Mouse (Mus musculus): ENCODE measurements at regions not wholly inside any gene's neighbourhood (a gene's known extent, or its start where the extent isn't known, plus 50 kb on each side); places are given as distances from the start of the nearest gene placed in this dataset.

DNA sequence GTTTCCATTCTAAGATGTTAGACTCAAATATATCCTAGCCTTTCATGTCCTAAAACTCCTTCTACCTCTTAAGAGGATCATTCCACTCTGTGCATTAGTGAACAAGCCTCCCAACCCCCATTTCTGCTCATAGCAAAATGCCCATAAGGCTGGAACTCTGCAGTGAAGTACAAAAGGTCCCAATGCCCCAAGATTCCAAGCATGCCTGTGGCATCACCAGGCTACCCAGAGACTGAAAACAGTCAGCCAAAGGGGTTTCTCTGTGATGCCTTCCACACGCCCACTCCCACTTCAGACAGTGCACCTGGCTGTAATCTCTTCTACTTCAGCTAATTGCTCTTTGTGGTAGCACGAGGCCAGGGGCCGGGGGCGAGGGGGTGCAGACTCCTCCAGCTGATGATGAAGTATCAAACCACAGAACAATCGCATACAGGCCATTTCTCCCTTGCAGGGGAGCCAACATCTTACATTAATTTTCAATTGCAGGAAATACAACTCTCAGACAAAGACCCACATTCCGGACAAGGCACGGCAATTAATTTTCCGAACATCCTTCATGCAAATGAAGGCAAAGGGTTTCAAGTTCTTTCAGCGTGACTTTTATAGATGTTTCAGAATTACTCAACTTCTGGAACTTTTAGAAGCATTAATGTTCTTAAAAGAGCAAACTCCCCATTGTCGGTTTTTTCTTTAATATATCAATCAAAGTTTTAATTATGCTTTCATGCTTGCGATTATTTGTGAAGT is 313.6 kb downstream of the 1500009L16Rik start:
- TF ChIP-seq CTCF (IDR thresholded peaks at IDR 0.05; ENCODE audit: control insufficient read depth, insufficient read depth, low read length) (no peak), POLR2A (IDR thresholded peaks at IDR 0.05; ENCODE audit: borderline replicate concordance, control insufficient read depth, low read depth, low read length) (no peak)
- 78% methylated on average over 11 of the region's 11 CpGs for WGBS
- Histone ChIP-seq H3K4me3 (replicated peaks; ENCODE audit: control insufficient read depth, low read depth, low read length) (no peak overlapping the region), H3K4me1 (ENCODE audit: control insufficient read depth, insufficient read depth, low read length) (no peaks in the 10 kb centered on the region), H3K27ac (ENCODE audit: control insufficient read depth, insufficient read depth, low read depth, low read length, poor library complexity) (no peak overlapping the region)

DNA sequence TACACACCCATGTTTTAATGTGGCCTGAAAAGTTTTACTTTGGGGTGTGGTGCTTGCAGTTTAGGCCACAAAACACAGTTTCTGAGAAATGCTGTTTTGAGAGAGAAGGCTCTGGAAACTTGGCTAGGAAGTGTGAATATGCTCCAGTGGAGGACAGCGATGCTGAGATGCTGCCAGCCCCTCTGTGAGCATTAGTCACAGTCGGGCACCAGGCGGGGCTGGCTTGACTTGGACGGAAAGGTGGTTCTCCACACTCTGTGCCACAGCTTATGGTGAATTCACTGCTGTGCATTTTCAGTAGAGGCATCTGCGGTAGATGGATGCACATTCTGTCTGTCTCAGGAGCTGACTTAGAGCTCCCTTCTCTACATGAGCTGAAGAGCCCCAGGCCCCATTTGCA is 326.0 kb downstream of the 1500009L16Rik start:
- no peak overlapping the region for H3K4me3 ChIP-seq (replicated peaks; ENCODE audit: control insufficient read depth, low read depth, low read length)
- H3K27ac ChIP-seq (ENCODE audit: control insufficient read depth, insufficient read depth, low read depth, low read length, poor library complexity), result no peak overlapping the region
- H3K4me1 ChIP-seq (ENCODE audit: control insufficient read depth, insufficient read depth, low read length), result no peaks in the 10 kb centered on the region
- 78% methylated on average over 5 of the region's 5 CpGs for WGBS
- TF ChIP-seq POLR2A (IDR thresholded peaks at IDR 0.05; ENCODE audit: borderline replicate concordance, control insufficient read depth, low read depth, low read length) (no peak), CTCF (IDR thresholded peaks at IDR 0.05; ENCODE audit: control insufficient read depth, insufficient read depth, low read length) (no peak)

DNA sequence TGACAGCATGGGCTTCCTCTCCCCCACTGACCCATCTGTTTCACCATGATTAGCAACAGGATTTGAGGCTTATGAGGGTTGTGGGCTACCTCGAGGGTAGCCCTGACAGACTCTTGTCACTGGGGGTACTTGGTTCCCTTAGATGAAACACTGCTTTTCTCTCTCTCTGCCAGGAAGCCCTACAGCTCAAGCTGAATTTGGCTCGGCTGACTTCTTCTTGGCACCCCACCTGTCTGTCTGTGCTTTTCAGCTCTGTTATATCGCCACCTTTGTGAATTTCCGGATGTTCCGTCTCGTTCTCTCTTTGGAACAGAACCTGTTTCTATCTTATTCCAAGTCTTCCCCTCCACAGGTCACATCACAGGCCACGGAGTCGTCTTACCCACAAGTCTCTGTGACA is 330.0 kb downstream of the 1500009L16Rik start:
- TF ChIP-seq POLR2A (IDR thresholded peaks at IDR 0.05; ENCODE audit: borderline replicate concordance, control insufficient read depth, low read depth, low read length), result no peak
- TF ChIP-seq CTCF (IDR thresholded peaks at IDR 0.05; ENCODE audit: control insufficient read depth, insufficient read depth, low read length), result no peak
- Histone ChIP-seq H3K27ac (ENCODE audit: control insufficient read depth, insufficient read depth, low read depth, low read length, poor library complexity) (no peak overlapping the region), H3K4me1 (ENCODE audit: control insufficient read depth, insufficient read depth, low read length) (peaks cover 2% of the 10 kb centered on the region), H3K4me3 (replicated peaks; ENCODE audit: control insufficient read depth, low read depth, low read length) (no peak overlapping the region)
- 76% methylated on average over 8 of the region's 8 CpGs for WGBS

DNA sequence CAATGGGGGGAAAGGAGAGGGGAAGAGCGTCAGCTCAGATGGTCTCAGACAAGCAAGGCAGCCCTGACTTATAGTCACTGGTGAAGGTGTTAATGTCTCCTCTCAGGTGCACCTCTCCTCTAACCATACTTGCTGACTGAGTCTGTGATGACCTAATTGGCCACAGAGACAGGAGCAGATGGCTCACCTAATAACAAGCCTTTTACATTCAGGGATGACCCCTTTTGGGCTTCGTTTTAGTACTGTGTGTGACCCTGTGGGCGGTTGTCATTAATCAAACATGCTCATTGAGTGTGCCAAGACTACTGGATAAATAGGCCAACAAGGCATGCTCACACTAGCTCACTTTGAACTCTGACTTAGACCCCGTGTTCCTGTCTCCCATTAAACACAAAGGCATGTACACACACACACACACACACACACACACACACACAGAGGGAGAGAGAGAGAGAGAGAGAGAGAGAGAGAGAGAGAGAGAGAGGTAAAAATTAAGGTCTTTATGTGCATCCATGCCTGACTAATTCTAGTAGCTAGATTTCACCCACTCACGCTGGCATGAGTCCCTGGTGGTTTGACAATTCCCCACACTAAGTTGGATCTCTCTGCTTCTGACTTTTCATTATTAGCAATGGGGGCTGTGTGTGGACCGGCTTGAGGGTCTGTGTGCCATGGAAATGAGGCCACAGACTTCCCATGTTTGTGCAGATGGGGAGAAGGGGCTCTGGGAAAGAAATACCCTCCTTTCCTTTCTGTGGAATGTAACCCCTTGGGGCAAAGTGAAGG is 332.1 kb downstream of the 1500009L16Rik start:
- H3K27ac ChIP-seq (ENCODE audit: control insufficient read depth, insufficient read depth, low read depth, low read length, poor library complexity), result no peak overlapping the region
- 80% methylated on average over 6 of the region's 6 CpGs for WGBS
- H3K4me1 ChIP-seq (ENCODE audit: control insufficient read depth, insufficient read depth, low read length), result peaks cover 2% of the 10 kb centered on the region
- no peak for TF ChIP-seq POLR2A (IDR thresholded peaks at IDR 0.05; ENCODE audit: borderline replicate concordance, control insufficient read depth, low read depth, low read length)
- no peak for TF ChIP-seq CTCF (IDR thresholded peaks at IDR 0.05; ENCODE audit: control insufficient read depth, insufficient read depth, low read length)
- no peak overlapping the region for H3K4me3 ChIP-seq (replicated peaks; ENCODE audit: control insufficient read depth, low read depth, low read length)

DNA sequence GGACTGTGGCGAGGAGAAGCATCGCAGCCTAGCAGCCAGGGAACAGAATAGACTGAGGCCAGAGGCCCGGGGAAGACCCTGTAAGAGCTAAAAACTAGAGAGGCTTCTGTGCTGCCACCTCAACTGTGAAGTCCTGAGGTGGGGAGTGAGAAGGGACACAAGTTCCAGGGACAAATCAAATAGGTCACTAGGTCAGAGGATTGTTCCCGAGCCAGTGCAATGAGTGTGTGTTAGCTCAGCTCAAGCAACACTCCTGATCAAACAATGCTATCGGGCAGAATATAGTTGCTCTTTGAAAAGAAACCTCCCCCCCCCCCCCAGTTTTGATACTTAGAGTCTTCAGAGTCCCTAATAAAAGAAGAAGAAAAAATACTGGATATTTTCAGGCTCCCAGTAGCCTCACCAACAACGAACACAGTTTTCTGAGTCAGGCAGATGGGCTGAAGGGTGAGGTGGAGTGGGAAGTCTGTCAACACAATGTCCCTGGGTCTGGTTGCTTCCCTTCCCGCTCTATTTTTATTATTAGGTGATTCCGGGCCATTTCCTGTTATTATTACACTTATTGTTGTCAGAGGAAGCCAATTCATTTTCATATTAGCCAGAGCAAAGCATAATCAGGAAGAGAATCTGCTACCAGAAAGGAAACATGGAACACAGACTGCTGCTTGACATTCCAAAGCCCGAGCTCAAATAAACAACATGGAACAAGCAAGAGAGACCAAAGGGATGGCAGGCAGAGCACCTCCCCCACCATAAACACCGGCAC is 332.9 kb downstream of the 1500009L16Rik start:
- 78% methylated on average over 10 of the region's 10 CpGs for WGBS
- TF ChIP-seq CTCF (IDR thresholded peaks at IDR 0.05; ENCODE audit: control insufficient read depth, insufficient read depth, low read length) (no peak), POLR2A (IDR thresholded peaks at IDR 0.05; ENCODE audit: borderline replicate concordance, control insufficient read depth, low read depth, low read length) (no peak)
- no peak overlapping the region for H3K27ac ChIP-seq (ENCODE audit: control insufficient read depth, insufficient read depth, low read depth, low read length, poor library complexity)
- peaks cover 2% of the 10 kb centered on the region for H3K4me1 ChIP-seq (ENCODE audit: control insufficient read depth, insufficient read depth, low read length)
- no peak overlapping the region for H3K4me3 ChIP-seq (replicated peaks; ENCODE audit: control insufficient read depth, low read depth, low read length)

DNA sequence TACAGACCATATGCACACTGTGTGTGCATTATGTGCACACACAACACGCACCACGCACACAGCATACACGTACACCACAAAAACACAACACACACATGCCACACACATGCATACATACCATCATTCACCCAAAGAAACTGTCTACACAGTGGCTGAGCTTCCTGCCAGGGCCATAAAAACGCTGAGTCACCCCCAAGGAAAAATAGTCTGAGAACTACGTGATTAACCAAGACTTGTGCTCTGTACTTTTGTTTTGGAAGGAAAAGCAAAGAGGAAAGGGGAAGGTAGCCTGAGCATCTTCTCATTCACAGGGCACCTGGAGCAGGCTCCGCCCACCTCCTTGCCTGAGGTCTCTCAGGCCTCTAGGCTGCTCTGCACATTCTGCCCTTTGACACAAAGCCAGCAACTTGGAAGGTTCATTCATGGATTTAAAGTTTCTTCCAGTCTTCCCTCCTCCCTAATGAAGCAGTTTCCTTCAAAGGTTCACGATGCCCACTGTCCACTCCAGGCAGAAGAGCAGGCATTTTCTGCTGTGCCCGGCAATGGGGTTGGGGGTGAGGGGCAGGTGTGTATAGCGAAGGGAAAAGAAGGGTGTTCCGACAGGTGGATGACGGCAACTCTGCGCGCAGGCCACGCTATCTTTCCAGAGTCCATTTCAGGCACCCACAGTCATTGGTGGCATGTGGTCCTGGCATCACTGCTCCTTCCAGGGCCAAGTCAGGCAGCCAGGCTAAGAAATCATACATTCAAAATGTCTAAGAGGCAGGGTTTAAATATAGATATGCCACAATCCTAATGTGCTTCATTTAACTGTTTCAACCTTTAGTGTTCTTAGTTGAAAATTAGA is 333.9 kb downstream of the 1500009L16Rik start:
- peaks cover 4% of the 10 kb centered on the region for H3K4me1 ChIP-seq (ENCODE audit: control insufficient read depth, insufficient read depth, low read length)
- WGBS, result 64% methylated on average over 14 of the region's 14 CpGs
- H3K27ac ChIP-seq (ENCODE audit: control insufficient read depth, insufficient read depth, low read depth, low read length, poor library complexity), result no peak overlapping the region
- TF ChIP-seq POLR2A (IDR thresholded peaks at IDR 0.05; ENCODE audit: borderline replicate concordance, control insufficient read depth, low read depth, low read length) (no peak), CTCF (IDR thresholded peaks at IDR 0.05; ENCODE audit: control insufficient read depth, insufficient read depth, low read length) (no peak)
- H3K4me3 ChIP-seq (replicated peaks; ENCODE audit: control insufficient read depth, low read depth, low read length), result no peak overlapping the region

DNA sequence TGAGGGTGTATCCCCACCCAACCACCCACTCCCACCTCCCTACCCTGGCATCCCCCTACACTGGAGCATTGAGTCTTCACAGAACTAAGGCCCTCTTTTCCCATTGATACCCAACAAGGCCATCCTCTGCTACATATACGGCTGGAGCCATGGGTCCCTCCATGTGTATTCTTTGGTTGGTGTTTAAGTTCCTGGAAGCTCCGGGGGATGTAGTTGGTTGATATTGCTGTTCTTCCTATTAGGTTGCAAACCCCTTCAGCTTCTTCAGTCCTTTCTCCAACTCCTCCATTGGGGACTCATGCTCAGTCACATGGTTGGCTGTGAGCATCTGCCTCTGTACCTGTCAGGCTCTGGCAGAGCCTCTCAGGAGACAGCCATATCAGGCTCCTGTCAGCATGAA is 335.6 kb downstream of the 1500009L16Rik start:
- Histone ChIP-seq H3K27ac (ENCODE audit: control insufficient read depth, insufficient read depth, low read depth, low read length, poor library complexity) (no peak overlapping the region), H3K4me3 (replicated peaks; ENCODE audit: control insufficient read depth, low read depth, low read length) (no peak overlapping the region), H3K4me1 (ENCODE audit: control insufficient read depth, insufficient read depth, low read length) (peaks cover 4% of the 10 kb centered on the region)
- TF ChIP-seq CTCF (IDR thresholded peaks at IDR 0.05; ENCODE audit: control insufficient read depth, insufficient read depth, low read length) (no peak), POLR2A (IDR thresholded peaks at IDR 0.05; ENCODE audit: borderline replicate concordance, control insufficient read depth, low read depth, low read length) (no peak)
- WGBS, result 88% methylated on average over 2 of the region's 2 CpGs

Measured in bone marrow, adult 2 months (tissue).